Mouse (Mus musculus) common myeloid progenitor, adult 5-6 weeks (primary cell): ENCODE results near the gene Ackr4. TPM values are rescaled to one million over a fixed set of nuclear protein-coding genes. Genes with fewer than 3 reads are reported as not detected.
A peak's percentile ranks its signal among the peaks of the same experiment; 100 is the strongest.

Source experiments
- ATAC-seq: replicated peaks from 2 replicates; pipeline ENCODE4 v1.8.0; 2016; ENCODE audit warnings: low read depth, mild to moderate bottlenecking, moderate TSS enrichment, inconsistent platforms; ENCODE audit not compliant: poor library complexity, severe bottlenecking
- total RNA-seq: library from RNA; stranded (forward); fragments of 200-1000, 187-1606 nt; gene quantifications from 2 replicates; pipeline ENCODE4 v1.2.3, GENCODE M21; 2017

Ackr4 gene
- 0.10 and 0.32 TPM in 2 replicates for total RNA-seq

DNA sequence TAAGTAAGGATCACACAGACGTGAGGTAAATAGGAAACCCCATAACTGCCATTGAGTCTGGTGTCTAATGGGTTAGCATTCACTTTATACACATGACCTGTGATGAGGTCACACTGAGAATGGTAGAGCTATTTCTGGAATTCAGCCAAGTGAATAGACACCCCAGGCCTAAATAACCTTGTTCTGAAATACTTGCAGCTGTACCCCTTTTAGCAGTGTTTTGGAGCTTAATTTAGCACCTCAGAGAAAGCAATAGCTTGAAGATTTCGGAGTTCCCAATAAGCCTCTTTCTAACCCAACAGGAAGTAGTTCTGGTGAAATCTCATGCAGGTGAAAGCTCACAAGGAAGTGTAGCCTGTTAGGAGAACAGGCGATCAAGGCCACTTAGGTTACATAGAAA, at the start of gene Ackr4:
Gene Ackr4, minus strand, starts transcription at position 101 of the 400 bp plus-strand sequence.
- no peak for ATAC-seq

DNA sequence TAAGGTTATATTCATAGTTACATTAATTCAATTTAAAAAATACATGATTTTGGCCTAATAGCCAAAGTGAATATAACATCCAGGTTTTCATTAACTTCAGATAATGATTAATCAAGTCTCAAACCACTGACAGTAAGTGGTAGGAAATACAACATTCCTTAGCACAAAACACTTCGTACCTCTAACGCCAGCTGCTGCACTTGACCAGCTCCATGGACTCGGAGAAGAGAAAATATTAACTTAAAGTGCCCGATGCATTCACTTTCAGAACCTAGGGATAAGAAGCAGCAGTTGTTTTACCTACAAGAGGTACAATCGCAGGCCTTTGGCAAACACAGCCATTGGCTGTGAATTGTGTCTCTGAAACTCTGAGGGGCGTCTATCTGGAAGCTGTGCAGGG, 45.6 kb upstream of the Ackr4 start:
- ATAC-seq: no peak

DNA sequence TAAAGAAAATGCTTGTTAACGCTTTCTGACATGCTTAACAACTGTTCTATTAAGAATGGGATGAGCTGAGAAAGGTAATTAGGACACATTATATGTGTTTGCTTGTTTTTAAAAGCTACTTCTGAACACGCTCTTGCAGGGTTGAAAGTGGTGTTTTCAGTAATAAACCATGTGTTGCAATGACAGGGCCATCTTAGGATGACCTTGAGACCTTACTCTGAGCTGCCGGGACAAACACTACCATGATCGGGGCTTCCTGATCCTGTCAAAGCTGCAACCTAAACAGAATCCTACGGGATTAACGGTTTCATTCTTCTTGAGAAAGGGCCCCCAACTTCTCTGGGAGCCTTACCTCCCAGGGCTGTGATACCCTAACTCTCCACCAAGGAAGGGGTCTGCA, 44.9 kb upstream of the Ackr4 start:
- ATAC-seq: no peak

DNA sequence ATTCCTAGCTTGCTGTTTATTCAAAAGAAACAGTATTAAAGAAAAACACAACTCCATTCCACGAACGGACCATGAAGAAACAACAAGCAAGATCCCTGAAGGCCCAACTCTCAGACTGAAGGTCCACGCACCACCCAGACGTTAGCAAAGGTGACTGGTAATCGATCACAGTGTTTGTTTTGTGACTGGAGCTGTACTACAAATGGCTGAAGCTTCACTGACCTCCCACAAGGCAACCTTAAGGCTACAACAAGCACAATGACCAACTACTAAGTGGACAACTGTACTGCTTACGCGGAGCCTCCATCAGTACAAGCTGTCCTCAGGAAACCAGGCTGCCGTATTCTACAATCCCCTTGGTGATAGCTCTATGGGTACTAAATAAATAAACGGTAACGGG, 43.3 kb upstream of the Ackr4 start:
- ATAC-seq: no peak

DNA sequence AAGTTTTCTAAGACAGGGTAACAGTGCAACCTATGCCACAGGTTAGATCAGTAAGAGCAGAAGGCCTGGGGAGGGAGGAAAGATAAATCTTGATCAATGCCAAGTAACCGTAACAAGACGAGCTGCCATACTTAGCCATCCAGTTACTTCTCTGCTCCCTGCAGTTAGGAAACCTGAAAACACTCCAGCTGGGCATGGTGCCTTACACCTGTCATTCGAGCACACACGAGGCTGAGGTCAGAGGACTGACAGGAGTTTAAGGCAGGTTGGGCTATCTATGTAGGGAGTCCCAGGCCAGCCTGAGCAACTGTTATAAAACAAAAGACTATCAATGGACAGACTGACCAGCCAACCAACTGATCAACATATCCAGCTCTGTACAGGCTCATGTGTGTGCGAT, 39.2 kb upstream of the Ackr4 start:
- ATAC-seq: no peak

DNA sequence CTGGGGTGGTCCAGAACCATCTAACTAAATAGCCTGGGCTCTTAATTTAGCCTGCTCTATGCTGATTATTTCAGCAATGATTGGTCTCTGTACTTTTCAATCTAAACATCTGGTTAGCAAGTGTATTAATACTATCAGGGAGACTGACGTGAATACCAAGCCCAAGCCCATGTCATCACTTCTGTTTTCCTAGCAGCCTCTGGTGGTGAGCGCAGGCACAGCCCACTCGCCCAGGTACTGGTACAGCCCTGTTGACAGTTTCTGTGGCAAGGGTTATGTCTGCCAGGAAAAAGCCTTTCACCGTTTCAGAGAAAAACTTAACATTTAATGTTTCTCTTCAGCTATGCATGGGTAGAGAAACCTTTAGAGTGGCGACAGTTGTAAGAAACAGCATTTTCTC, 37.5 kb upstream of the Ackr4 start:
- no peak for ATAC-seq

DNA sequence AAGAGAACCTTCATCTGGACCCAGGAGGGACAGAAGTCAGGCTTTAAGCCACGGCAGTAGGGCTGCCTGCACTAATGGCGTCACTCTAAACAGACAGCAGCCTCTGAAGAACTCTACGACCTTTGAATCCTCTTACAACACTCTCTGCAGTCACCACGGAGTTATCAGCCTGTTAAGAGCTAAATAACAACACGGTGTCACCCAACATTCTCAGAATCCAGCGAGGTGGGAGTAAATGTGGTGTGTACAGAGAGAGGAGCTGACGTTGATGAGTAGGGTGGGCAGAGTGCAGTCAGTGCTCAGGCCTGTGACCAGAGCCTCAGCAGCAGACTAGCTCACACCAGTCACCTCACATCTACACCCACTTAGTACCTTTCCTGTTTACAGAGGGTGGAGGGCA, 34.4 kb upstream of the Ackr4 start:
- ATAC-seq: no peak

DNA sequence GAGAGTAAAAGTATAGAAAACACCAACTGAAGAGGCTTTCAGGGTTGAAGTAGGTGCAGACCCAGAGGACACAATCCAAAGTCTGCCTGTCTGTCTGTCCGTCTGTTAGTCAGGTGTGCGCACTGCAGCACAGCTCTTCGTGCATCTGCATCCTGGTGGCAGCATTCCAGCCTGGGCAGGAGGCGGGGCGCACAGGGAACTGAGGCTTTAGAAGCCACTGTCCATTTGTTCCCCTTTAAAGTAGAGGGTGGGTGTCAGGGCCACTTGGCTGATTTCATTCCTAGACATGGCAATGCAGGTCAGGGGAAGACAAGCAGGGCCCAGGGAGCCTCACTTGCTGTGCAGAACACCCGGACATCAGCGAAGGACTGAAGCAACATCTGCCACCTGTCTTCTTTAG, 30.6 kb upstream of the Ackr4 start:
- ATAC-seq: no peak

DNA sequence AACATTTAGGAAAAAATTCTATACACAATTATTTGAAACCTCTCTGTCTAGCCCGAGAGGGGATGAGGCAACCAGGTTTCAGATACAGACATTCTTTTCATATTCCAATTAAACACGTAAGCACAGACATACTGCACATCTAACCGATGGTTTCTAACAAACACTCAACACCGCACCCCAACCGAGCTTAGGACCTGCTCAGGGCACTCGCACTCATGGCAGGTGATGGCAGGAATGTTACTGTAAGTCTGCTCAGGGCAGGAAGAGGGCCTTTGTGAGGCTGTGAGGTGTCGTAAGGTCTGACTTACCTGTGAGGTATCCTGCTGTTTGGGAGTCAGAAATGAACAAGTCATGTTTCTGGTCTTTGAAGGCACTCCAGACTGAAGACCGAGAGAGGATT, 29.8 kb upstream of the Ackr4 start:
- no peak for ATAC-seq

DNA sequence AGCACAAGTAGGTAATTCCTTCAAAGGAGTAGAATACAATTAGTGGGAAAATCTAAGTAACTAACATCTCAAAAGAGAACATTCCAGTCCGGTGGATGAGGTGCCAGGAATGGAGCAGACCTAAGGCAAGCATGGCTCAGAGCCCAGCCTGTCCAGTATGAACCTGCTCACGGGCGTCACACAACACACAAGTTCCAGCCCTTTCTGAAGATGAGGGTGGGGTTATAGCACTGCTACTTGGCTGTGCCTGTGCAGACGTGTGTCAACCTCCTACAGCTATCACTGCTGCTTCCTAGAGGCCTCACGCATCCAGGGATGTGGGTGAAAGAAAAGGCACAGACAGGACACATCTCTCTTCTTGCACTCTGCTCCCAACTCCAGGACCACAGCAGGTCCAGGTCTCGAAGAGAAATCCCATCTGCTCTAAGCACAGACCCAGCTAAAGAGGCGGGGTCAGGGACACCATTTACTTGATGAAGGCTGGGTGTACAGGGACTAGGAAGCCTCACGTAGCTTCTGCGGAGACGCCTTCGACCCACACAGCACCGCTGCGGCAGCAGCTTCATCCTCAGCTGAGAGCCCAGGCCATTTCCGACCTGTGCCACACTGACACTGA, 28.5 kb upstream of the Ackr4 start:
- no peak for ATAC-seq

DNA sequence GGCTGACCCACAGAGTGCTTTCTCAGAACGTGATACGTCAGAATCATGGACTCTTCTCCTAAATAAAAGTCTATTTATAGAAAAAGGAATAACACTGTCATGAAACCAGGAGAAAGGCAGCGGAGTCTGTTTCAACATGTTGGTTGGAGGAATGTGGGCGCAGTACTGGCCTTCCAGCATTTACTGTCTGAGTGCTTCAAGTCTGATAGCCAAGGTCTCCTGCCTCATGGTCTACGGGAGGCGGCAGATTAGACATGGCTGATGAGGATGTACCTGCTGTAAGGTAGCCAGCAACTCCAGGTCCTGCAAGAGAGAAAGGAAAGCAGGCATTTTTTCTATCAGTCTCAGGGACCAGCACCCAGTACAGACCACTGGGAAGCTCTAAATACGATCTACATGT, 25.4 kb upstream of the Ackr4 start:
- ATAC-seq: no peak

DNA sequence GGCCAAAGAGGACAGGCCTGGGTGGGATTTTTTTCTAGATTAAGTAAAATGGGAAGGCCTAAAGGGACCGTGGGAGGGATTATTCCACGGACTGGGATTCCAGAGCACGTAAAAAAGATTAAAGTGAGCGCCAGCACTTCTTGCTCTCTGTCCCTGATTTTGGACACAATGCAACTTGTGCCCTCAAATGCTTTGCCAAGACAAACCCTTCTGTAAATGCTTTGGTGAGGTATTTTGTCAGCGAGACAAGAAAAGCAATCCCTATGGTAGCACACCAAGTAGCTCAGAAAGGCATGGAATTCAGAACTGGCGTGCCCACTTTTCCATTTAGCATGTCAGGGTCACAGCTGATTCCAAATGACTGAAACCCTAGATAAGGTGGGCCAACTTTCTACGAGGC, 22.2 kb upstream of the Ackr4 start:
- ATAC-seq: no peak

DNA sequence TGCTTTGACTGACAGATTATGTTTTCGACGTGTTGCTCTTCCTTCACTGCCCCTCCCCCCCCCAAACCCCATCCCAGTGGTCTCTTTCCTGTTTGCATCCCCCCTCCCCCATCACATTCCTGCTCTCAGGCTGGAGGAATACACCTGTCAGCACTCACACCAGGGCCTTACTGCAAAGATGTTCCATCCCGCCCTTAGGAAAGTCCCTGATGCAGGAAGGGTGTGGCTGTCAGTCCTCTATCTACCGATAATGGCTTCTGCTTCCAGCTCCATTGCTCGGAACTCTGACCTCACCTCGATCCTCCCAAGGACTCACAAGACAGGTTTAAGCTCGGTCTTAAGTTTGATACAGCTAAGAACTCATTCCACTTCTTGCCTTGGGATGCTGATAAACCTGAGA, 19.9 kb upstream of the Ackr4 start:
- ATAC-seq: no peak

DNA sequence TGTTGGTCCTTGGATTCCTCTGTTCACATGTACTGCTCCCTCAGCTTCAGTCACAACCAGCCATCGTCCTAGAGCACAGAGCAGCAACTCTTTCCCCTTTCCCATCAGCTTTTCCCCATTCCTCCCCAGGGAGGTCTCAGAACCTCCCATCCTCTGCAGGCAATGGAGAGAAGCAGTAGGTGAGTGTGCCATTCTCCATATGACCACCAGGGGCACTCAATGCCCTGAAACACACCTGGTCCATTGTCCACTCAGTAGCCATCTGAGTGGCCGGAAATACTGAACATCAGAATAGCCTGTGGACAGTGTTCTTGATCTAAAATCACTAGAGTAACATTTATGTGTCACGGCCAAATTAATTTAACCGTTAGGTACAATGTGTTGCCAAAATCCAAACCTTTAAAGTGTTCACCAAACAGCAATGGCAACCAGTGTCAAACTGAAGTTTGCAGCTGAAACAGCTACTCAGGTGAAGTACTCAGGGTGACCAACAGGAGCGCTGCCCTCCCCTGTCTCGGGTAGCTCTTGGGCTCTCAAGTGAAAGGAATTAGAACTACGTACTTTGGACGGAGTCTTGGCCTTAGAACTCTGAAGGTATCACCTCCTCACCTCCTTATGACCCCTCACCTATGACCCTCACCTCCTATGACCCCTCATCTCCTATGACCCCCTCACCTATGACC, 17.7 kb upstream of the Ackr4 start:
- ATAC-seq: peak; percentile 73

DNA sequence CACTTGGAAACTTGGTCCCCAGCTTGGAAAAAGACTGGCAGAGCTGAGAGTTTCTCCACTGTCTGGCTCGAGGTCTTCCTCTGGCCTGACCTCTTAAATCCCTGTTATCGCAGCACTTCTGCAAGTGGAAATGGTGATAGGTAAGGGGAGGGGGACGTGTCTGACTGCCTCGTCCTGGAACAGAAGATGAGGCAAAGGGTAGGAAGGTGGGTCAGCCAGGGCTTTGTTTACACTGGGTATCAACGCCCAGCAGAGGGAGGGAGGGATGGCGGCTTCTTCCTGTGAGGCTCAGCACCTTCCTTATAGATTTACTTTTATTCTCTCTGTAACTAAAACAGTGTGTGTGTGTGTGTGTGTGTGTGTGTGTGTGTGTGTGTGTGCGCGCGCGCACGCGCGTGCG, 16.1 kb upstream of the Ackr4 start:
- ATAC-seq: no peak

DNA sequence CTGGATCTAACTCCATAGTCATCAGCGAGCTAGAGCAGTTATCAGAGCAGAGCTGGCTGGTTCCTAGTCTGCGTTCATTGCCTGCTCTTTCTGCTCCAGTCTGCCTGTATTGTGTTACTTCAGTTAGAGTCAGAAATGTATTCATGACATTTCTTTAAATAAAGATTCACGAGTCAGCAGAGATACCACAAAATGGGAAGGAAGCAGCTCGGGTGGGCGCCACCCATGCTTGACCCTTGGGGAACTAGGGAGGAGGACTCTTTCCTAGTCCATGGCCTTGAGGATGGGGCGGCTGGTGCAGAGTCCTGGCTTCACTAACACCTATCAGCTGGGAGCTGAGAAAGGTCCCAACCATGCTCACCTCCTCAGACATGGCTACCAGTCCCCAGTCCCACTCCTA, 13.6 kb upstream of the Ackr4 start:
- no peak for ATAC-seq

DNA sequence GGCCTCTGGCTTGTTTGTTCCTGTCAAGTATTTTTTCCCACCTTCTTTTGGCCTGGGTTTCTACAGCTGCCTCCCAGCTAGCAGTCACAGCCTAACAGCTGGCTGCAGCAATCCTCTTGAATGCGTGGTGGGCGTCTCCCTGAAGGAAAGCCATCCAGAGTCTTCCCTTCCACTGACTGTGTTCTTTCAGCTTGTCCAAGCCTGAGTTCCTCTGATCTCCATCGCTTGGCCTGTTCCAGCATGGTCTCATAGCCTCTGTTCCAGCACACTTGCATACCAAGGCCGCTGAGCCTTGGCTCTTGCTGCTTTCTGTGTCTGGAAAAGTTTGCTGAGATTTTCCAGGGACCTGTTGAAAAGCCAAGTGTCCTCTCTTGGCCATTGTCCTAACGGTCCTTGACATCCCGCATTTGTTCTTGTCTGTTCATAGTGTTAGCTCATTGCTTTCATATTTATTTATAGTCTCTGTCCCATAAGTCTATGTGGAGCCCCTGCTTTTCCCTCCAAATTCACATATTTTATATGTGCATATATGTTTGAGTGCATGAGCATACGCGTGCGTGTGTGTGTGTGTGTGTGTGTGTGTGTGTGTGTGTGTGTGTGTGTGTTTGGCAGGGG, 3.5 kb upstream of the Ackr4 start:
- ATAC-seq: no peak

DNA sequence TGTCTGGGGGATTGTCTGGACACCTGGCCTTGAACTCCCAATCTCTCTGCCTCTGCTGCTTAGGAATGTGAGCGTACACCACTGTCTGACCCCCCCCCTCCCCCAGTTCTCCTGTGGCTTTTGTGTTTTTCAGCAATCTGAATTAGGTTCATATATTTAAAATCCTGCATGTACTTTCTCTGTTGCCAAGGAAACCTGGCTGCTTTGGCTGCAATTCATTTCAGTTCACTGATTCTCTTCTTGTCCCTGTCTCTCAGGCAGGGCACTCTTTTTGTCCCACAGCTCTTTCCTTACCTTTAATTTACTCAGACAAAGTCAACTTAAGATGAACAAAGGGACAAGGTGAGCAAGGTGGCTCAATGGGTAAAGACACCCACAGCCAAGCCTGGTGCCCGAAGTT, 1.4 kb upstream of the Ackr4 start:
- ATAC-seq: no peak

DNA sequence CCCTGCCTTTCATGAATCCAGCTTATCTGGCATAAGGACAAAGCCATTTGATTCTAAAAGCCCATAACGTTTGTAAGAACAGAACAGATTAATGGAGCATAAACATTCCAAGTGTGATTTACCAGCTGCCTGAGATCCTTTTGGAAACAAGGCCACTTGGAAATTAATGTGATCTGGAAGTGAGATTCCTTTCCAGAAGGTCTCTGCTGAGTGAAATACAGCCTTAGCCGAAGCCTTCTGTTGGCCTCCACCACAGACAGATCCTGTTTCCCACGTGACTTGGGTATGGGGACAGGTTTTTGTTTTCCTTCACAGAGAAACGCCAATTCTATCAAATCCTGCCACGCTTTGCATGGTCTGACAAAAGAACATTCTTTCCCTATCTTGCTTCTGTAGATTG, 3.1 kb downstream of the Ackr4 start:
- no peak for ATAC-seq

DNA sequence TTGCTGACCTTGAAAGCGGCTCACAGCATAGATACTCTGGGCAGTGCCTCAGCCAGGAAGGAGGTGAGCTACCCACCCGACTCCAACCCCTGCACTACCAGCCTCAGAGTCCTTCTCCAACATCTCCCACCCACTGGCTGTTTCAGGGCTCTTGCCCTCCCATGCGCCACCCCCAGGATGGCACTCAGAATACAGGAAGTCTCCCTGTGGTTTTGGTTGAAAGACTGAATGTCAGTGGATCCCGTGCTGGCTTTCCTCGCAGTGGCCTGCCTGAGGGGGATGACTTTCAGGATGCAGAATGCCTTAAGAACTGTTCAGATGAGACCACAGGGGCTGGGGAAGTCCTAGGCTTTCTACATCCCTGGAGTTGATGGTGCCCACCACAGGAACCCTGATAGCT, 3.6 kb downstream of the Ackr4 start:
- peak; percentile 56 for ATAC-seq

DNA sequence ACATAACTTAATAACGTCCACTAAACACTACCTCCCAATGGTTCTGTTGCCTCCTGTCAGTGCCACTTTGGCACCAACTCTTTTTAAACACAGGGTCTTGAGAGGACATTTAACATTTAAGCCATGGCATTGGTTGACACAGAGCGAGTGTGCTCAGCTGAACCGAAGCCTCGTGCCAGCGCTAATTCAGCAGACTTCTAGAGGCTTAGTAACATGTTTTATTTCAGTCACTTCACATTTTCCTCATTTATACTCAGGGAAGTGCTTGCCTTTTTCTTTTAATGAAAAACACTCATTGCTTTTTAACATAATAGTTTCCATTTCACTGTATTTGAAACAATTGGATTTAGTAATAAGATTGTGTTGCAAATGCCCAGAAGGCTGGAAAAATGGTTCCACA, 17.6 kb downstream of the Ackr4 start:
- no peak for ATAC-seq

DNA sequence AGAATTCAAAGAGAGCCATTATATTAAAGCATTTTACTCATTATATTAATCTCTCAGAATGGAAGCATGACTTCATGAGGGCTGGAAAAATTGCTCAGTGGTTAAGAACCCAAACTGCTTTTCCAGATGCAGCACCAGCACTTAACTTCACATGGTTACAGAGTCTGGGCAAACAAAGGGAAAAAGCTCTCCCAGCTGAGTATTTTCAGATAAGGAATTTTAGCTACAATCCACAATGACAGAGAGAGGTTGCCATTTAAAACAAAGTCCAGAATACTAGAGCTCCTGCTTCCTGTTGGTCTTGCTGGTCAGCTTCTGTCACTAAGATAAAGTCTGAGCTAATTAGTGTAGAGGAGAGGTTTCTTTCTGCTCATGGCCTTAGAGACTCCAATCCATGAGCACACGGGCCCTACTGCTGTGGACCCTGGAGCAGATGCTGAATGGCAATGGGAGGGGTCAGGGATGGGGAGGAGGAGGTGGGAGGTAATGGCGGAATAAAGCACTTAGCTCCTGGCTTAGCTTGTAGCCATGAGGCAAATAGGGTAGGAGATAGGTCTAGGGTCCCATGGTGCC, 18.1 kb downstream of the Ackr4 start:
- ATAC-seq: no peak
